8 mouse cellular contexts compared by ENCODE assay signal in the genomic region with DNA sequence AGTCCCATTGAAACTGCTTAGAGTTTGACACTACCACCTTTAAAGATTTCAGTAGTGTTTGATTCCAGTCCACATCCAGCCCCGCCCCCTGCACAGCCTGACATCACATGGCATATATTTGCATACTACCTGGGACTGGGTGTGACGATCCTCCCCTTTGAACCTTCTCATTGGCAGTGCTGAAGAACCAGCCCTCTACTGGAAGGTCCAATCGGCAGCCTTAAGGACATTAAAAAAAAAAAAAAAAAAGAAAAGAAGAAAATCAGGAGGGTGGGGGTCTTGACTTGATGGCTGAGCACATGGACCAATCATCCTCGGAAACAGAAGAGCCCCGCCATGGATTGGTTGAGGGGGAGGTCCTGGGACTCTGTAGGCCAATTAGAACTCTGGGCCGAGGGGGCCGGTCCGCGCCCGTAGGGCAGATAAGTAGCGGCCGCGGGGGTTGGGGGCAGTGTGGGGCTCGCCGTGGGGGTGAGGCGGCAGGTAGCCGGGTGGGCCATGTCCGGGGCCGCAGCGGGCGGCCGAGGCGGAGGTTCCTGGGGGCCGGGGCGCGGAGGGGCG. TPM values are rescaled to one million over a fixed set of nuclear protein-coding genes. Genes with fewer than 3 reads are reported as not detected.
DNase-seq lines count a peak whose midpoint lies in the region; ATAC-seq lines count a peak whose summit lies in the region.

Fam117a (plus strand) TSS at position 451 of the 561 bp plus-strand sequence.

- no peaks in the 10 kb centered on the region for H3K36me3 ChIP-seq in heart, embryonic 12.5 days
- H3K36me3 ChIP-seq in kidney, embryonic 16.5 days (ENCODE audit: insufficient read depth, low read length), result no peaks in the 10 kb centered on the region
- peaks cover 18% of the 10 kb centered on the region for H3K36me3 ChIP-seq in liver, embryonic 13.5 days
- no peaks in the 10 kb centered on the region for H3K36me3 ChIP-seq in stomach, embryonic 16.5 days (ENCODE audit: control insufficient read depth, insufficient read depth, low read length)

- WGBS in heart, embryonic 12.5 days, result under 1% methylated on average over 16 of the region's 27 CpGs
- WGBS in kidney, embryonic 16.5 days, result 0% methylated on average over 13 of the region's 27 CpGs
- WGBS in liver, embryonic 13.5 days (ENCODE audit: insufficient replicate concordance), result 0% methylated on average over 24 of the region's 27 CpGs
- WGBS in stomach, embryonic 16.5 days, result under 1% methylated on average over 27 of the region's 27 CpGs

- peak; percentile 96 for ATAC-seq in heart, embryonic 12.5 days (ENCODE audit: insufficient number of reproducible peaks, low FRiP score)
- ATAC-seq in kidney, embryonic 16.5 days (ENCODE audit: low FRiP score, low TSS enrichment), result peak; percentile 99
- ATAC-seq in liver, embryonic 13.5 days (ENCODE audit: low read depth), result peak; percentile 78
- peak; percentile 97 for ATAC-seq in stomach, embryonic 16.5 days (ENCODE audit: insufficient read depth, low FRiP score)

- peak within 1 kb of the TSS; percentile 91 for H3K9ac ChIP-seq in heart, embryonic 12.5 days
- peak within 1 kb of the TSS; percentile 86 for H3K9ac ChIP-seq in kidney, embryonic 16.5 days (replicated peaks; ENCODE audit: low read length)
- H3K9ac ChIP-seq in liver, embryonic 13.5 days, result peak within 1 kb of the TSS; percentile 100
- H3K9ac ChIP-seq in stomach, embryonic 16.5 days (ENCODE audit: low read length), result peak within 1 kb of the TSS; percentile 89

- peaks cover 21% of the 10 kb centered on the region for H3K4me1 ChIP-seq in heart, embryonic 12.5 days (replicated peaks)
- H3K4me1 ChIP-seq in kidney, embryonic 16.5 days (ENCODE audit: insufficient read depth, low read length), result peaks cover 35% of the 10 kb centered on the region
- peaks cover 86% of the 10 kb centered on the region for H3K4me1 ChIP-seq in liver, embryonic 13.5 days (replicated peaks)
- peaks cover 26% of the 10 kb centered on the region for H3K4me1 ChIP-seq in stomach, embryonic 16.5 days (ENCODE audit: control insufficient read depth, insufficient read depth, low read length)

- H3K27me3 ChIP-seq in heart, embryonic 12.5 days (replicated peaks), result no peaks in the 10 kb centered on the region; the same call in 1 of the 2 replicates
- H3K27me3 ChIP-seq in kidney, embryonic 16.5 days (ENCODE audit: insufficient read depth, low read length), result no peaks in the 10 kb centered on the region
- H3K27me3 ChIP-seq in liver, embryonic 13.5 days, result no peaks in the 10 kb centered on the region
- H3K27me3 ChIP-seq in stomach, embryonic 16.5 days (ENCODE audit: control insufficient read depth, insufficient read depth, low read length), result no peaks in the 10 kb centered on the region

- peak; percentile 81 to 86 for DNase-seq in CD8-positive naive resting alpha-beta T cell, adult 2 months (ENCODE audit: low read depth in 2 of 2, low spot score in 2 of 2)
- peak; percentile 86 for DNase-seq in brain, embryonic 18.5 days (ENCODE audit: low read depth, low spot score)
- DNase-seq in fat pad, adult 2 months (ENCODE audit: extremely low read depth, low read depth, low spot score), result peak; percentile 61
- peak; percentile 85 for DNase-seq in liver, embryonic 13.5 days
- peak; percentile 89 for DNase-seq in neural tube, embryonic 10.5 days (ENCODE audit: extremely low spot score, low spot score)

- peak within 1 kb of the TSS; percentile 92 for H3K4me3 ChIP-seq in heart, embryonic 12.5 days
- peak within 1 kb of the TSS; percentile 93 for H3K4me3 ChIP-seq in kidney, embryonic 16.5 days (ENCODE audit: low read length)
- peak within 1 kb of the TSS; percentile 100 for H3K4me3 ChIP-seq in liver, embryonic 13.5 days (replicated peaks)
- peak within 1 kb of the TSS; percentile 96 for H3K4me3 ChIP-seq in stomach, embryonic 16.5 days (replicated peaks; ENCODE audit: low read length)

- no peaks in the 10 kb centered on the region for H3K9me3 ChIP-seq in heart, embryonic 12.5 days (replicated peaks)
- no peaks in the 10 kb centered on the region for H3K9me3 ChIP-seq in kidney, embryonic 16.5 days (ENCODE audit: low read length)
- H3K9me3 ChIP-seq in liver, embryonic 13.5 days (replicated peaks), result no peaks in the 10 kb centered on the region
- no peaks in the 10 kb centered on the region for H3K9me3 ChIP-seq in stomach, embryonic 16.5 days (replicated peaks; ENCODE audit: control insufficient read depth, low read length)

- H3K27ac ChIP-seq in heart, embryonic 12.5 days (ENCODE audit: poor library complexity, severe bottlenecking), result peak within 1 kb of the TSS; percentile 61
- H3K27ac ChIP-seq in kidney, embryonic 16.5 days (ENCODE audit: low read length), result peak within 1 kb of the TSS; percentile 57
- peak within 1 kb of the TSS; percentile 100 for H3K27ac ChIP-seq in liver, embryonic 13.5 days
- peak within 1 kb of the TSS; percentile 80 for H3K27ac ChIP-seq in stomach, embryonic 16.5 days (ENCODE audit: low read length)

- peak within 1 kb of the TSS; percentile 93 for H3K4me2 ChIP-seq in heart, embryonic 12.5 days
- H3K4me2 ChIP-seq in kidney, embryonic 16.5 days (replicated peaks; ENCODE audit: low read depth, low read length), result peak within 1 kb of the TSS; percentile 81
- H3K4me2 ChIP-seq in liver, embryonic 13.5 days, result peak within 1 kb of the TSS; percentile 86
- peak within 1 kb of the TSS; percentile 68 for H3K4me2 ChIP-seq in stomach, embryonic 16.5 days (ENCODE audit: low read depth, low read length)

RNA-seq across cellular contexts. Expression of gene Fam117a, which starts in this region (rescaled TPM):
- polyA plus RNA-seq in heart, embryonic 12.5 days (2016; fragmentation: Nextera tagmentation; extraction: Ambion mirVana), result 12.9 and 13.9 TPM in 2 replicates
- 9.9 and 10.1 TPM in 2 replicates for polyA plus RNA-seq in kidney, embryonic 16.5 days (2015; fragmentation: Nextera tagmentation; extraction: Ambion mirVana)
- 58.0 and 64.5 TPM in 2 replicates for polyA plus RNA-seq in liver, embryonic 13.5 days (2015; fragmentation: Nextera tagmentation; extraction: Ambion mirVana)
- 11.6 and 13.9 TPM in 2 replicates for polyA plus RNA-seq in stomach, embryonic 16.5 days (2015; fragmentation: Nextera tagmentation; extraction: Ambion mirVana)

Comparison
In these comparisons a context has a peak if more than half of its experiments do, and no peak if none do; other contexts are left out.
1. Peak in every context shown above with its lines: DNase-seq, ATAC-seq, H3K4me3 ChIP-seq and H3K27ac ChIP-seq.